Mouse (Mus musculus): Measurements from ENCODE around the gene Fam186b.

GRCm38 (mm10) chr15:99294813-99295374 lies 794 bp downstream of the Fam186b start, which contains the start of gene Prpf40b:
- TF ChIP-seq POLR2A (IDR thresholded peaks at IDR 0.05; ENCODE audit: insufficient read depth, low read depth, low read length) (peak; percentile 36), CTCF (IDR thresholded peaks at IDR 0.05) (peak; percentile 61)
